Mouse (Mus musculus) cerebellum, adult 2 months (tissue): ENCODE measurements around the gene Igf2bp2. TPM values are rescaled to one million over a fixed set of nuclear protein-coding genes. Genes with fewer than 3 reads are reported as not detected.

Source experiments
- DNase-seq, 2 experiments: peaks; one replicate each; pipeline ENCODE4 v3.0.0; 2021
- H3K27ac ChIP-seq: fragments of 200-500 bp; 2 replicates; pipeline ENCODE4 v1.5.1; 2012; ENCODE audit warnings: low read length, control low read depth, inconsistent platforms; ENCODE audit not compliant: insufficient read depth
- H3K27me3 ChIP-seq: fragments of 200-500 bp; 2 replicates; pipeline ENCODE4 v1.6.1; 2012; ENCODE audit warnings: inconsistent platforms, mild to moderate bottlenecking, low read length, moderate library complexity; ENCODE audit not compliant: control insufficient read depth, insufficient read depth
- H3K4me1 ChIP-seq: fragments of 200-500 bp; 2 replicates; pipeline ENCODE4 v1.6.1; 2011; ENCODE audit warnings: low read length; ENCODE audit not compliant: control insufficient read depth, insufficient read depth
- H3K4me3 ChIP-seq: fragments of 200-500 bp; replicated peaks from 2 replicates; pipeline ENCODE3; 2011; ENCODE audit warnings: mild to moderate bottlenecking, low read depth, low read length, control low read depth; ENCODE audit not compliant: insufficient read depth
- CTCF ChIP-seq: fragments of 200-500 bp; IDR thresholded peaks from 2 replicates; pipeline ENCODE4 v1.5.1; 2011; ENCODE audit warnings: low read depth, mild to moderate bottlenecking, control low read depth, low read length, moderate library complexity, borderline replicate concordance; ENCODE audit not compliant: insufficient read depth
- POLR2A ChIP-seq: fragments of 200-500 bp; IDR thresholded peaks from 2 replicates; pipeline ENCODE4 v1.6.1; 2011; ENCODE audit warnings: low read length, control low read depth, borderline replicate concordance; ENCODE audit not compliant: insufficient read depth
- WGBS: fragments of 180-500 bp; shearing (Covaris S2); methylation state at CpG from one replicate; pipeline ENCODE4 v1.1.7; 2018; 5-methylcytosine and 5-hydroxymethylcytosine counted together
- polyA plus RNA-seq: library from polyadenylated mRNA; depleted of rRNA; stranded (reverse); fragments of >200 nt; gene quantifications from 2 replicates; pipeline ENCODE4 v1.2.3, GENCODE M21; 2012

Igf2bp2 gene
- polyA plus RNA-seq, 1 experiment, result 0.23 TPM

GRCm38 (mm10) chr16:22160386-22161145 lies 2.5 kb downstream of the Igf2bp2 start:
- no peak overlapping the region for H3K4me3 ChIP-seq
- no peak for DNase-seq
- no peak overlapping the region for H3K27ac ChIP-seq
- peaks cover 8% of the 10 kb centered on the region; the same call in 1 of the 2 replicates for H3K27me3 ChIP-seq
- TF ChIP-seq POLR2A, result no peak
- no peak for TF ChIP-seq CTCF
- 6% methylated on average over 16 of the region's 16 CpGs for WGBS
- H3K4me1 ChIP-seq, result no peaks in the 10 kb centered on the region

GRCm38 (mm10) chr16:22152941-22153444 lies 10.1 kb downstream of the Igf2bp2 start:
- H3K27ac ChIP-seq, result no peak overlapping the region
- no peaks in the 10 kb centered on the region for H3K4me1 ChIP-seq
- no peak for DNase-seq
- no peaks in the 10 kb centered on the region for H3K27me3 ChIP-seq
- no peak overlapping the region for H3K4me3 ChIP-seq
- TF ChIP-seq CTCF, result no peak
- no peak for TF ChIP-seq POLR2A
- 93% methylated on average over 11 of the region's 11 CpGs for WGBS

GRCm38 (mm10) chr16:22151706-22152315 lies 11.3 kb downstream of the Igf2bp2 start:
- Histone ChIP-seq H3K4me1 (no peaks in the 10 kb centered on the region), H3K4me3 (no peak overlapping the region), H3K27ac (no peak overlapping the region), H3K27me3 (no peaks in the 10 kb centered on the region)
- TF ChIP-seq POLR2A (no peak), CTCF (no peak)
- no peak for DNase-seq
- 17% methylated on average over 9 of the region's 11 CpGs for WGBS

- Histone ChIP-seq H3K4me3 (no peak overlapping the region), H3K4me1 (no peaks in the 10 kb centered on the region), H3K27ac (no peak overlapping the region), H3K27me3 (no peaks in the 10 kb centered on the region)
- WGBS, result 14% methylated on average over 2 of the region's 2 CpGs
- TF ChIP-seq POLR2A (no peak), CTCF (no peak)
- no peak for DNase-seq
Observed at GRCm38 (mm10) chr16:22150421-22150820, 12.7 kb downstream of the Igf2bp2 start.

- Histone ChIP-seq H3K4me1 (no peaks in the 10 kb centered on the region), H3K4me3 (no peak overlapping the region), H3K27me3 (no peaks in the 10 kb centered on the region), H3K27ac (no peak overlapping the region)
- TF ChIP-seq POLR2A (no peak), CTCF (no peak)
- WGBS, result 49% methylated on average over 10 of the region's 10 CpGs
- no peak for DNase-seq
Observed at GRCm38 (mm10) chr16:22149659-22150345, 13.3 kb downstream of the Igf2bp2 start.

- Histone ChIP-seq H3K27me3 (no peaks in the 10 kb centered on the region), H3K4me1 (no peaks in the 10 kb centered on the region), H3K4me3 (no peak overlapping the region), H3K27ac (no peak overlapping the region)
- 24% methylated on average over 2 of the region's 2 CpGs for WGBS
- DNase-seq, result no peak
- TF ChIP-seq POLR2A (no peak), CTCF (no peak)
Observed at GRCm38 (mm10) chr16:22149076-22149475, 14.0 kb downstream of the Igf2bp2 start.

GRCm38 (mm10) chr16:22147131-22147530 lies 16.0 kb downstream of the Igf2bp2 start:
- Histone ChIP-seq H3K4me3 (no peak overlapping the region), H3K27ac (no peak overlapping the region), H3K4me1 (no peaks in the 10 kb centered on the region), H3K27me3 (no peaks in the 10 kb centered on the region)
- DNase-seq, result no peak
- WGBS, result 44% methylated on average over 1 of the region's 1 CpGs
- no peak for TF ChIP-seq CTCF
- no peak for TF ChIP-seq POLR2A

- H3K4me1 ChIP-seq, result no peaks in the 10 kb centered on the region
- 90% methylated on average over 7 of the region's 7 CpGs for WGBS
- no peak overlapping the region for H3K27ac ChIP-seq
- H3K4me3 ChIP-seq, result no peak overlapping the region
- no peaks in the 10 kb centered on the region for H3K27me3 ChIP-seq
- DNase-seq, result no peak
- TF ChIP-seq CTCF (no peak), POLR2A (no peak)
Observed at GRCm38 (mm10) chr16:22146071-22146470, 17.0 kb downstream of the Igf2bp2 start.
